ENCODE assay signal across 8 mouse cellular contexts in the genomic region with DNA sequence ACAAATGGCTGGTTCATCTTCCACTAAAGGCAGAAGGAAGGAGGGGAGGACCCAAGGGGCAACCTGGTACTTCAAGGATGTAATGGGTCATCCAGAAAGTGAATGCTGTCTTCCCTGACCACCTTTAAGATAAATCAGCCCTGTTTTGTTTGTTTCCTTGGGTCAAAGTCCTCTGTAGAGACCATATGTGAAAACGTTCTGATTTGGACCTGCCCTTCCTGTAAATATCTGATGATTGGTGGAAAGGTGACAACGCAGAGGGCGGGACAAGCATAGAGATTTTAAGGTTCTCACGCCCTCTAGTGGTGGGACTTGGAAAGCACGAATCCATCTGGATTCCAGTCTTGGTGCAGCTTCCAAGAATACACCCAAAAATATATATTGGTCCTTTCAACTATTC. TPM values are rescaled to one million over a fixed set of nuclear protein-coding genes. Genes with fewer than 3 reads are reported as not detected.
DNase-seq lines count a peak whose midpoint lies in the region; ATAC-seq and TF ChIP-seq lines count a peak whose summit lies in the region.

No protein-coding gene starts in this region.

- under 1% methylated on average over 5 of the region's 5 CpGs for WGBS in cerebellum, adult 2 months
- under 1% methylated on average over 5 of the region's 5 CpGs for WGBS in hindbrain, embryonic 10.5 days
- WGBS in lung, postnatal 0 days, result 1% methylated on average over 5 of the region's 5 CpGs

- no peaks in the 10 kb centered on the region for H3K27me3 ChIP-seq in cerebellum, adult 2 months (ENCODE audit: control insufficient read depth, insufficient read depth, low read length)
- H3K27me3 ChIP-seq in hindbrain, embryonic 10.5 days (ENCODE audit: insufficient read depth, poor library complexity, severe bottlenecking), result peaks cover 9% of the 10 kb centered on the region; the same call in 1 of the 2 replicates
- no peaks in the 10 kb centered on the region for H3K27me3 ChIP-seq in lung, postnatal 0 days (replicated peaks; ENCODE audit: insufficient read depth, low read length)

- H3K27ac ChIP-seq in cerebellum, adult 2 months (ENCODE audit: insufficient read depth, low read length), result no peak overlapping the region
- H3K27ac ChIP-seq in hindbrain, embryonic 10.5 days, result 0 out of 2 replicates have a peak overlapping the region, but pooled peaks have one; percentile 2
- no peak overlapping the region for H3K27ac ChIP-seq in lung, postnatal 0 days (ENCODE audit: low read length)

- H3K4me2 ChIP-seq in lung, postnatal 0 days (replicated peaks; ENCODE audit: low read depth, low read length), result no peak overlapping the region

- H3K9ac ChIP-seq in lung, postnatal 0 days (replicated peaks; ENCODE audit: low read depth), result no peak overlapping the region

- peak; percentile 83; the same call in 1 of the 2 replicates for TF ChIP-seq CTCF in cerebellum, adult 2 months (IDR thresholded peaks at IDR 0.05; ENCODE audit: borderline replicate concordance, insufficient read depth, low read depth, low read length)
- TF ChIP-seq CTCF in lung, postnatal 0 days (IDR thresholded peaks at IDR 0.05), result peak; percentile 91

- no peaks in the 10 kb centered on the region for H3K36me3 ChIP-seq in hindbrain, embryonic 10.5 days
- H3K36me3 ChIP-seq in lung, postnatal 0 days (ENCODE audit: insufficient read depth, low read length), result no peaks in the 10 kb centered on the region

- peak; percentile 95 for DNase-seq in NIH3T3 (ENCODE audit: low read depth)
- peak; percentile 85 to 90 for DNase-seq in cerebellum, adult 2 months
- peak; percentile 82 to 94 for DNase-seq in frontal cortex, adult 2 months (ENCODE audit: extremely low spot score in 1 of 2, low spot score in 1 of 2)
- DNase-seq in hindbrain, embryonic 10.5 days (ENCODE audit: low spot score), result peak; percentile 82
- peak; percentile 84 to 85 for DNase-seq in layer of hippocampus, postnatal 10 days (ENCODE audit: low spot score in 2 of 2)
- peak; percentile 94 for DNase-seq in lung, postnatal 0 days (ENCODE audit: low spot score)
- DNase-seq in retina, embryonic 14.5 days (ENCODE audit: low spot score), result peak; percentile 97
- DNase-seq in urinary bladder, postnatal 36 days (ENCODE audit: low spot score in 2 of 2), result peak; percentile 70 to 84

- H3K4me3 ChIP-seq in cerebellum, adult 2 months (replicated peaks; ENCODE audit: insufficient read depth, low read depth, low read length), result peak overlapping the region; percentile 46
- no peak overlapping the region for H3K4me3 ChIP-seq in hindbrain, embryonic 10.5 days
- H3K4me3 ChIP-seq in lung, postnatal 0 days (ENCODE audit: low read depth, low read length), result no peak overlapping the region

- H3K9me3 ChIP-seq in hindbrain, embryonic 10.5 days, result no peaks in the 10 kb centered on the region
- H3K9me3 ChIP-seq in lung, postnatal 0 days (ENCODE audit: low read length), result no peaks in the 10 kb centered on the region

- no peak for ATAC-seq in lung, postnatal 0 days

- peak; percentile 63 for TF ChIP-seq EP300 in lung, postnatal 0 days (IDR thresholded peaks at IDR 0.05)

- peaks cover 9% of the 10 kb centered on the region; the same call in 1 of the 2 replicates for H3K4me1 ChIP-seq in cerebellum, adult 2 months (ENCODE audit: control insufficient read depth, insufficient read depth, low read length)
- peaks cover 26% of the 10 kb centered on the region for H3K4me1 ChIP-seq in hindbrain, embryonic 10.5 days (replicated peaks)
- H3K4me1 ChIP-seq in lung, postnatal 0 days (ENCODE audit: insufficient read depth, low read depth, low read length), result 0 out of 2 replicates have a peak, but pooled peaks cover 4% of the 10 kb centered on the region

- TF ChIP-seq POLR2A in cerebellum, adult 2 months (IDR thresholded peaks at IDR 0.05; ENCODE audit: borderline replicate concordance, insufficient read depth, low read length), result no peak

RNA-seq across cellular contexts. Expression of a gene that starts 4.0 kb away (rescaled TPM):
- polyA plus RNA-seq in cerebellum, adult 2 months (2012; rRNA removed), result 79.4 and 81.8 TPM in 2 replicates
- 94.1 and 100 TPM in 2 replicates for polyA plus RNA-seq in frontal cortex, adult 2 months (2012; rRNA removed)
- 26.0 and 31.7 TPM in 2 replicates for polyA plus RNA-seq in hindbrain, embryonic 10.5 days (2016; fragmentation: Nextera tagmentation; extraction: Ambion mirVana)
- 10 to 100 TPM; 89.1 to 94.8 TPM for total RNA-seq in layer of hippocampus, postnatal 10 days (2021)
- polyA plus RNA-seq in lung, postnatal 0 days (2015; fragmentation: Nextera tagmentation; extraction: Ambion mirVana), result 36.3 and 36.6 TPM in 2 replicates

RNA-seq across cellular contexts. Expression of a gene that starts 22.5 kb away (rescaled TPM):
- 16.2 and 17.4 TPM in 2 replicates for polyA plus RNA-seq in cerebellum, adult 2 months (2012; rRNA removed)
- polyA plus RNA-seq in frontal cortex, adult 2 months (2012; rRNA removed), result 13.3 and 14.7 TPM in 2 replicates
- 13.8 and 14.0 TPM in 2 replicates for polyA plus RNA-seq in hindbrain, embryonic 10.5 days (2016; fragmentation: Nextera tagmentation; extraction: Ambion mirVana)
- 10 to 100 TPM; 17.1 to 17.2 TPM for total RNA-seq in layer of hippocampus, postnatal 10 days (2021)
- 12.9 and 13.1 TPM in 2 replicates for polyA plus RNA-seq in lung, postnatal 0 days (2015; fragmentation: Nextera tagmentation; extraction: Ambion mirVana)

RNA-seq across cellular contexts. Expression of a gene that starts 36.8 kb away (rescaled TPM):
- 349 TPM in 2 replicates for polyA plus RNA-seq in cerebellum, adult 2 months (2012; rRNA removed)
- polyA plus RNA-seq in frontal cortex, adult 2 months (2012; rRNA removed), result 288 and 299 TPM in 2 replicates
- 55.0 and 75.5 TPM in 2 replicates for polyA plus RNA-seq in hindbrain, embryonic 10.5 days (2016; fragmentation: Nextera tagmentation; extraction: Ambion mirVana)
- 100 to 1,000 TPM; 385 to 403 TPM for total RNA-seq in layer of hippocampus, postnatal 10 days (2021)
- polyA plus RNA-seq in lung, postnatal 0 days (2015; fragmentation: Nextera tagmentation; extraction: Ambion mirVana), result 7.8 and 9.7 TPM in 2 replicates

RNA-seq across cellular contexts. Expression of a gene that starts 55.5 kb away (rescaled TPM):
- polyA plus RNA-seq in cerebellum, adult 2 months (2012; rRNA removed), result 6.4 and 6.9 TPM in 2 replicates
- 6.9 and 7.5 TPM in 2 replicates for polyA plus RNA-seq in frontal cortex, adult 2 months (2012; rRNA removed)
- 3.3 and 4.3 TPM in 2 replicates for polyA plus RNA-seq in hindbrain, embryonic 10.5 days (2016; fragmentation: Nextera tagmentation; extraction: Ambion mirVana)
- total RNA-seq in layer of hippocampus, postnatal 10 days (2021), result 1 to 10 TPM; 5.1 to 5.7 TPM
- polyA plus RNA-seq in lung, postnatal 0 days (2015; fragmentation: Nextera tagmentation; extraction: Ambion mirVana), result 2.3 TPM in 2 replicates
